Mouse (Mus musculus): ENCODE measurements around the gene Serpinb13. TPM values are rescaled to one million over a fixed set of nuclear protein-coding genes. Genes with fewer than 3 reads are reported as not detected.

The Serpinb13 gene
- not detected in 2 replicates for polyA plus RNA-seq (2016; fragmentation: Nextera tagmentation; extraction: Ambion mirVana)

GRCm38 (mm10) chr1:106980684-106981083 lies at the start of gene Serpinb13:
TSS of gene Serpinb13 (plus strand) at chr1:106980984.
- H3K27ac ChIP-seq: no peak within 1 kb of the TSS
- no peak for DNase-seq (ENCODE audit: extremely low spot score, low spot score)
- no peaks in the 10 kb centered on the region for H3K27me3 ChIP-seq (ENCODE audit: poor library complexity, severe bottlenecking)
- H3K36me3 ChIP-seq (replicated peaks): no peaks in the 10 kb centered on the region
- H3K4me1 ChIP-seq: no peaks in the 10 kb centered on the region
- no peak within 1 kb of the TSS for H3K4me3 ChIP-seq
- no peaks in the 10 kb centered on the region for H3K9me3 ChIP-seq

- WGBS: 86% methylated on average over 4 of the region's 4 CpGs
- Histone ChIP-seq H3K9me3 (no peaks in the 10 kb centered on the region), H3K4me1 (no peaks in the 10 kb centered on the region), H3K4me3 (no peak overlapping the region), H3K27ac (no peak overlapping the region), H3K36me3 (replicated peaks) (no peaks in the 10 kb centered on the region), H3K27me3 (ENCODE audit: poor library complexity, severe bottlenecking) (no peaks in the 10 kb centered on the region)
- DNase-seq (ENCODE audit: extremely low spot score, low spot score): no peak
Measured at GRCm38 (mm10) chr1:106931954-106932353, 48.8 kb upstream of the Serpinb13 start.

- H3K9me3 ChIP-seq: no peaks in the 10 kb centered on the region
- H3K27me3 ChIP-seq (ENCODE audit: poor library complexity, severe bottlenecking): no peaks in the 10 kb centered on the region
- no peaks in the 10 kb centered on the region for H3K4me1 ChIP-seq
- no peak for DNase-seq (ENCODE audit: extremely low spot score, low spot score)
- no peak overlapping the region for H3K27ac ChIP-seq
- no peak overlapping the region for H3K4me3 ChIP-seq
- no peaks in the 10 kb centered on the region for H3K36me3 ChIP-seq (replicated peaks)
Measured at GRCm38 (mm10) chr1:106933658-106934057, 47.1 kb upstream of the Serpinb13 start.

GRCm38 (mm10) chr1:106934265-106934664 lies 46.5 kb upstream of the Serpinb13 start, which contains the start of gene Serpinb12:
TSS of gene Serpinb12 (plus strand) at chr1:106934449.
- H3K4me3 ChIP-seq: no peak within 1 kb of the TSS
- H3K9me3 ChIP-seq: no peaks in the 10 kb centered on the region
- H3K27me3 ChIP-seq (ENCODE audit: poor library complexity, severe bottlenecking): no peaks in the 10 kb centered on the region
- DNase-seq (ENCODE audit: extremely low spot score, low spot score): no peak
- H3K4me1 ChIP-seq: no peaks in the 10 kb centered on the region
- H3K27ac ChIP-seq: no peak within 1 kb of the TSS
- no peaks in the 10 kb centered on the region for H3K36me3 ChIP-seq (replicated peaks)
- 89% methylated on average over 6 of the region's 6 CpGs for WGBS

- Histone ChIP-seq H3K4me3 (no peak overlapping the region), H3K4me1 (no peaks in the 10 kb centered on the region), H3K27ac (no peak overlapping the region), H3K36me3 (replicated peaks) (no peaks in the 10 kb centered on the region), H3K9me3 (no peaks in the 10 kb centered on the region), H3K27me3 (ENCODE audit: poor library complexity, severe bottlenecking) (no peaks in the 10 kb centered on the region)
- WGBS: 87% methylated on average over 1 of the region's 1 CpGs
- DNase-seq (ENCODE audit: extremely low spot score, low spot score): no peak
Measured at GRCm38 (mm10) chr1:106947217-106947616, 33.6 kb upstream of the Serpinb13 start.

- Histone ChIP-seq H3K9me3 (no peaks in the 10 kb centered on the region), H3K27ac (no peak overlapping the region), H3K4me3 (no peak overlapping the region), H3K36me3 (replicated peaks) (no peaks in the 10 kb centered on the region), H3K27me3 (ENCODE audit: poor library complexity, severe bottlenecking) (no peaks in the 10 kb centered on the region), H3K4me1 (no peaks in the 10 kb centered on the region)
- 77% methylated on average over 3 of the region's 3 CpGs for WGBS
- DNase-seq (ENCODE audit: extremely low spot score, low spot score): no peak
Measured at GRCm38 (mm10) chr1:106959981-106960380, 20.8 kb upstream of the Serpinb13 start.

GRCm38 (mm10) chr1:106961023-106961422 lies 19.8 kb upstream of the Serpinb13 start:
- no peak for DNase-seq (ENCODE audit: extremely low spot score, low spot score)
- H3K27ac ChIP-seq: no peak overlapping the region
- H3K27me3 ChIP-seq (ENCODE audit: poor library complexity, severe bottlenecking): no peaks in the 10 kb centered on the region
- no peaks in the 10 kb centered on the region for H3K9me3 ChIP-seq
- no peaks in the 10 kb centered on the region for H3K36me3 ChIP-seq (replicated peaks)
- H3K4me1 ChIP-seq: no peaks in the 10 kb centered on the region
- WGBS: 52% methylated on average over 3 of the region's 3 CpGs
- H3K4me3 ChIP-seq: no peak overlapping the region

- Histone ChIP-seq H3K4me1 (no peaks in the 10 kb centered on the region), H3K4me3 (no peak overlapping the region), H3K27ac (no peak overlapping the region), H3K9me3 (no peaks in the 10 kb centered on the region), H3K36me3 (replicated peaks) (no peaks in the 10 kb centered on the region), H3K27me3 (ENCODE audit: poor library complexity, severe bottlenecking) (no peaks in the 10 kb centered on the region)
- WGBS: 90% methylated on average over 1 of the region's 1 CpGs
- DNase-seq (ENCODE audit: extremely low spot score, low spot score): no peak
Measured at GRCm38 (mm10) chr1:106983092-106983491, 2.3 kb downstream of the Serpinb13 start.

- H3K4me1 ChIP-seq: no peaks in the 10 kb centered on the region
- DNase-seq (ENCODE audit: extremely low spot score, low spot score): no peak
- no peaks in the 10 kb centered on the region for H3K36me3 ChIP-seq (replicated peaks)
- WGBS: 80% methylated on average over 2 of the region's 2 CpGs
- H3K27me3 ChIP-seq (ENCODE audit: poor library complexity, severe bottlenecking): no peaks in the 10 kb centered on the region
- H3K27ac ChIP-seq: no peak overlapping the region
- H3K9me3 ChIP-seq: no peaks in the 10 kb centered on the region
- no peak overlapping the region for H3K4me3 ChIP-seq
Measured at GRCm38 (mm10) chr1:106983865-106984264, 3.1 kb downstream of the Serpinb13 start.

- WGBS: 87% methylated on average over 13 of the region's 13 CpGs
- H3K27me3 ChIP-seq (ENCODE audit: poor library complexity, severe bottlenecking): no peaks in the 10 kb centered on the region
- no peaks in the 10 kb centered on the region for H3K9me3 ChIP-seq
- DNase-seq (ENCODE audit: extremely low spot score, low spot score): no peak
- H3K27ac ChIP-seq: no peak overlapping the region
- no peaks in the 10 kb centered on the region for H3K4me1 ChIP-seq
- H3K36me3 ChIP-seq (replicated peaks): no peaks in the 10 kb centered on the region
- H3K4me3 ChIP-seq: no peak overlapping the region
Measured at GRCm38 (mm10) chr1:107000424-107000823, 19.6 kb downstream of the Serpinb13 start.

- no peaks in the 10 kb centered on the region for H3K36me3 ChIP-seq (replicated peaks)
- H3K27me3 ChIP-seq (ENCODE audit: poor library complexity, severe bottlenecking): no peaks in the 10 kb centered on the region
- H3K9me3 ChIP-seq: no peaks in the 10 kb centered on the region
- no peak overlapping the region for H3K27ac ChIP-seq
- 87% methylated on average over 2 of the region's 2 CpGs for WGBS
- H3K4me1 ChIP-seq: no peaks in the 10 kb centered on the region
- DNase-seq (ENCODE audit: extremely low spot score, low spot score): no peak
- no peak overlapping the region for H3K4me3 ChIP-seq
Measured at GRCm38 (mm10) chr1:107001754-107002153, 21.0 kb downstream of the Serpinb13 start.

GRCm38 (mm10) chr1:107006316-107006715 lies 25.5 kb downstream of the Serpinb13 start:
- no peak for DNase-seq (ENCODE audit: extremely low spot score, low spot score)
- 76% methylated on average over 3 of the region's 3 CpGs for WGBS

GRCm38 (mm10) chr1:107014530-107014929 lies 33.7 kb downstream of the Serpinb13 start:
- H3K4me1 ChIP-seq: no peaks in the 10 kb centered on the region
- peak; percentile 28 for DNase-seq (ENCODE audit: extremely low spot score, low spot score)

More at GRCm38 (mm10) chr1:107006316-107006715, 25.5 kb downstream of the Serpinb13 start:
- Histone ChIP-seq H3K27ac (no peak overlapping the region), H3K27me3 (ENCODE audit: poor library complexity, severe bottlenecking) (no peaks in the 10 kb centered on the region), H3K4me3 (no peak overlapping the region), H3K36me3 (replicated peaks) (no peaks in the 10 kb centered on the region), H3K9me3 (no peaks in the 10 kb centered on the region), H3K4me1 (no peaks in the 10 kb centered on the region)

GRCm38 (mm10) chr1:107015210-107015609 lies 34.4 kb downstream of the Serpinb13 start:
- Histone ChIP-seq H3K27me3 (ENCODE audit: poor library complexity, severe bottlenecking) (no peaks in the 10 kb centered on the region), H3K36me3 (replicated peaks) (no peaks in the 10 kb centered on the region), H3K27ac (no peak overlapping the region), H3K4me3 (no peak overlapping the region), H3K4me1 (no peaks in the 10 kb centered on the region), H3K9me3 (no peaks in the 10 kb centered on the region)
- DNase-seq (ENCODE audit: extremely low spot score, low spot score): no peak
- WGBS: 84% methylated on average over 7 of the region's 7 CpGs

More at GRCm38 (mm10) chr1:107014530-107014929, 33.7 kb downstream of the Serpinb13 start:
- 37% methylated on average over 2 of the region's 2 CpGs for whole genome bisulfite sequencing
- Histone ChIP-seq H3K27ac (no peak overlapping the region), H3K9me3 (no peaks in the 10 kb centered on the region), H3K27me3 (ENCODE audit: poor library complexity, severe bottlenecking) (no peaks in the 10 kb centered on the region), H3K36me3 (replicated peaks) (no peaks in the 10 kb centered on the region), H3K4me3 (no peak overlapping the region)

Measured in forebrain, embryonic 10.5 days (tissue).